Mouse (Mus musculus): ENCODE measurements around the gene Wbp1l.

The Wbp1l gene

GRCm38 (mm10) chr19:46658851-46659250 lies 60.0 kb downstream of the Wbp1l start:
- no peak for ATAC-seq (ENCODE audit: low TSS enrichment)

GRCm38 (mm10) chr19:46661511-46661910 lies 62.6 kb downstream of the Wbp1l start:
- no peak for ATAC-seq (ENCODE audit: low TSS enrichment)

GRCm38 (mm10) chr19:46662214-46662613 lies 63.3 kb downstream of the Wbp1l start:
- ATAC-seq (ENCODE audit: low TSS enrichment): no peak

DNA sequence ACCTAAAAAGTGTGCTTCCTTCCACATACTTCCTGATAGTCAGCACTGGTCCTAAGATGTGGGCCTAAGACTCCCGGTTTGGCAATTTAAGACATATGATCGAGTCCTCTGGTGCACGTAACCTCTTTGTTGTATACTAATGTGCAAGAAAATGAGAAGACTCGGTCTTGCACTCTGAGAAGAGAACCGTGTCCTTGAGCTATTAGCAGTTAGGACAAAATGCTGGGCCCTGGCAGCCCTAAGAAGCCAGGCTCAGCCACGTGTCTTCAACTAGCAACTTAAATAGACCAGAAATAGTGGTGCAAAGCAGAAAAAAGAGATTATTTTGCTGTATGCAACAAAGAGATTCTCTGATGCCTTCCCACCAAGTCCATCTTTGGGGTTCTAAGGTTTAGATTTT lies 63.9 kb downstream of the Wbp1l start:
- ATAC-seq (ENCODE audit: low TSS enrichment): no peak

DNA sequence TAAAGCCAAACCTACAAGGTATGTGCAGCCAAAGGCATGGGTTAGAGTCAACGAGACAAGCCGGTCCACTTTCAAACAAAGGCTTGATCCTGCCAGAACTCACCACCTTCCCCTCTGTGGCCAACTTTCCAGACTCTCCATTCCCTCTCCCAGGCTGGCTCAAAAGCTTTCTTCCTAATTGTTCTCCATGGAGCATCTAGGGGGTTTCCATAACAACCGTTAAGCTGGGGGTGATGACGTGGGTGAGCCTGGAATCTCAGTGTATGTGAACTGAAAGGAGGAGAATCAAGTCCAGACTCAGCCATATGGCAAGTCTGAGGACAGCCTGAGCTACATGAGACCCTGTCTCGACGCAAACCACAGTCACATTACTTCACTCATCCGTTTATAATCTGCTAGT lies 66.6 kb downstream of the Wbp1l start:
- ATAC-seq (ENCODE audit: low TSS enrichment): peak; percentile 82

GRCm38 (mm10) chr19:46667300-46667699 lies 68.4 kb downstream of the Wbp1l start:
- ATAC-seq (ENCODE audit: low TSS enrichment): no peak

- no peak for ATAC-seq (ENCODE audit: low TSS enrichment)
Measured at GRCm38 (mm10) chr19:46668263-46668662, 69.4 kb downstream of the Wbp1l start.

GRCm38 (mm10) chr19:46669802-46670201 lies 70.9 kb downstream of the Wbp1l start:
- no peak for ATAC-seq (ENCODE audit: low TSS enrichment)

DNA sequence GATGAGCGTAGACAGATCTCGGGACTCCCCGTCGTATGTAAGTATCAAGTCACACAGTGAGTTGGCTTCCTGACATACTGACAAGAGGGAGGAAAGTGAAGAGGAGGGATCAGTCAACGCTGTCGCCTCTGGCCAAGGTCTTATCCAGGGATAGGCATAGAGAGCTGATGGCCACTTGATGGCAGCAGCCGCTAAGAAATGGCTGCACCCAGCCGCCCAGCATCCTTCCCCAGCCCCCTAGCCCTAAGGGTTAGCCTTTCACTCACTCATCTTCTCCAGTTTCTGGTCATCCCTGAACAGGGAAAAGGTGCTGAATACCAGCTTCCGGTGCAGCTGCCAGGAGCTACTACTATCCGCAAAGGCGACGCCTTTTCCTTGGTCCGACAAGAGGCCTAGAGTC lies 71.8 kb downstream of the Wbp1l start:
- ATAC-seq (ENCODE audit: low TSS enrichment): peak; percentile 89; the same call in 1 of the 2 replicates

DNA sequence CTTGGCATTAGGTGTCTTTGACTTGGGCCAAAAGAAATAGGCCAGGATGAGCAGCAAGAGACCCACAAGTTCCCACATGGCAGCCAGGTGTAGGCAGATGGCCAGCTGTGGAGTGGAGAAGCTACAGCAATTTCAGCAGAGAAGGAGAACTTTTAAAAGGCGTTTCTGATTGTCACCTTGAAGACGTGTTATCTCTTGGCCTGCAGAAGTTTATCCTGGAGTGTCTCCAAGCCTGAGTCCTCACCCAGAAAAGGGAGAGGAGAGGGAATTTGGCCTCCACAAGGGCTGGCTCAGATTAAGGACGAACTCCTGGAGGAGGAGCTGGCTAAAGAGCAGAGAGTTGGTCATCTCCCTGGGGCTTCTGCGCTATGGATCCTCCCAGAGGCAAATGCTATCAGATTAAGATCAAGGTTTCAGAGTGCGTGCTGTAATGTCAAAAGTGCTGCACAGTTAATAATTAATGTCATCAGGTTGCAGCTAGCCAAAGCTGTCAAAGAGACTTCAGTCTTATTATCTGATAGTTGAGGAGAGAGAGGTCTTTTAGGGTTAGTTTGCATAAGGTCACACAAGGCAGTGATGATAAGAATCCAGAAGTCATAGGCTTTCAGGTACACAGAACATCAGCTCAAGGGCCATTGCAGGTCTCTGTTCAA lies 74.0 kb downstream of the Wbp1l start, which contains the start of gene Cyp17a1:
Gene Cyp17a1 (minus strand): TSS at position 407 of the 653 bp plus-strand sequence.
- no peak for ATAC-seq (ENCODE audit: low TSS enrichment)

- no peak for ATAC-seq (ENCODE audit: low TSS enrichment)
Measured at GRCm38 (mm10) chr19:46675641-46676040, 76.8 kb downstream of the Wbp1l start.

DNA sequence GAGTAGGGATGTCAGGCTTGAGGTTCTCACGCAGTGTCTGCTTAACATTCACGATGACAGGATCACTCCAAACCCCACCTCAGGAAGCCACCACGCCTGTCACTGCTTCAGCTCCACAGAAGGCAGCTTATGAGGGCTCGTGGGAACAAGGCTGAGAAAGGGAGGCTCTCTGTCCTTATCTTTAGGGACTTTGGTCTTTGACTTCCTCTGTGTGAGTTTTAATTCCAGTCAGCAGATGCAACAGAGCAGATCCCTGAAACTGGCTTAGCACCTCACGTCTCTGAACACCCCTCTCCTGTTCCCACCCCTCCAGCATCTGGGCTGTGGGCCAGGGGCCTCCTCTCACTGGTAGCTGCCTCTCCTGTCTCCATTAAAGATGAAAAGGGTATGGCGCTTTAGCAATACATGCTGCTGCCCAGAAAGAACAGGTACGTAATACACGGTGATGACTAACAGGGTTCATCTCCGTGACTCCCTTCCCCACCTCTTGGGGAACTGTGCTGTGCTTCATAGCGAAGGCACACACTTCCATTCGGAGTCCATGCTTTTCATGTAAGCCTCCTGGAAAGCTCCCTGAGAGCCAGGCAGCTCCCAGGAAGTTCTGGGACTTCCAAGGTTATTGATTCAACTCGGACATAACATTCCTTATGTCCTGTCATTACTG lies 81.0 kb downstream of the Wbp1l start:
- no peak for ATAC-seq (ENCODE audit: low TSS enrichment)

GRCm38 (mm10) chr19:46689460-46690372 lies 90.8 kb downstream of the Wbp1l start, which contains the start of gene Borcs7:
Gene Borcs7, plus strand, starts transcription at chr19:46689906.
- peak; percentile 99 for ATAC-seq (ENCODE audit: low TSS enrichment)

- ATAC-seq (ENCODE audit: low TSS enrichment): no peak
Measured at GRCm38 (mm10) chr19:46690387-46690786, 91.5 kb downstream of the Wbp1l start.

DNA sequence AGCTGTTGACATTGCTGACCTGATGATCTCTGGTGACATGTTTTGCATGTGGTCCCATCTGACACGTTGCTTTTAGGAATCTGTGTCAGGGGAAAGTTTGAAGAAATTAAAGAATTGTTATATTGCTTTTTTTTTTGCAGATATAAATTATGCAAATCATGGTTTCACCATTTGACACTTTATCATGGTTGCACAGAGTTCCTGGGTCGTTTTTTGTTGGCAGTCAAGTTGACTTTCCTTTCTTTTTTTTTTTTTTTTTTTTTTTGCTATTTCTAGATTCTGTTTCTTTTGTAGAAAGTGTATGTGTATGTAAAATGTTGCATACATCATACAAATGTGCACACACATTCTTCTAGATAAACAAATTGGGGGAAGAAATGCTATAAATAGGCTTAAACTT lies 92.2 kb downstream of the Wbp1l start:
- no peak for ATAC-seq (ENCODE audit: low TSS enrichment)

DNA sequence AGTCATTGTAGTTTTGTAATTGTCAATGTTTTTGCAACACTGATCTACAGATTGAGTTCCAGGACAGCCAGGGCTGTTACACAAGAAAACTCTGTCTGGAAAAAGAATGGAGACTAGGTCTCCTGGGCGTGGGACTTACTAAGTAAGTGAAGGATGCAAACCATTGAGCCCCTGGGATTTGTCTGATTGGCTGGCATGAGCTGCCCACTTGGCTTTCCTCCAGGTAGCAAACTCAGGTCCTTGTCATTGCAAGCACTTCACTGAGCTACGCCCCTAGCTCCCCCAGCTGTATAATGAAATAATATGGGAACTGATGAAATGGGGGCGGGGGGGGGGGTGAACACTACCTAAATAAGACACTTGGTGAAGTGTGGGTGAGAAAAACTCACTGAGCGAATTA lies 94.3 kb downstream of the Wbp1l start:
- ATAC-seq (ENCODE audit: low TSS enrichment): no peak

DNA sequence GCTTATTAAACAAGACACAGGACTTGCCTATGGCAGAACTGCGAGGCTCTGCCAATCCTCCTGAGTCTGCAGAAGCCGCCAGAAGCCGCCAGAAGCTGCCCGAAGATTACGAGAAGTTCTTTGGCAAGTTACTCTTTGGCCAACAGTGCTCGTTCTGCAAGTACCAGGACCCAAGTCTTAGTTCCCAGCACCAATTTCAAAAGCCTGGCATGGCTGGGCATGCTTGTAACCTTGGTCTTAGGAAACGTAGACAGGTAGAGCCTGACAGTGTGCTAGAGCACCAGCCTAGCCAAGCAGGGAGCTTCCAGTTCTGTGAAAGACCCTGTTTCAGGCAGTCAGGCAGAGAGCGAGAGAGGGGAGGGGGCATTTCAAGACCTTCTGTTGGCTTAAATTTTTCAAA lies 97.6 kb downstream of the Wbp1l start:
- ATAC-seq (ENCODE audit: low TSS enrichment): no peak

GRCm38 (mm10) chr19:46696943-46697342 lies 98.1 kb downstream of the Wbp1l start:
- no peak for ATAC-seq (ENCODE audit: low TSS enrichment)

DNA sequence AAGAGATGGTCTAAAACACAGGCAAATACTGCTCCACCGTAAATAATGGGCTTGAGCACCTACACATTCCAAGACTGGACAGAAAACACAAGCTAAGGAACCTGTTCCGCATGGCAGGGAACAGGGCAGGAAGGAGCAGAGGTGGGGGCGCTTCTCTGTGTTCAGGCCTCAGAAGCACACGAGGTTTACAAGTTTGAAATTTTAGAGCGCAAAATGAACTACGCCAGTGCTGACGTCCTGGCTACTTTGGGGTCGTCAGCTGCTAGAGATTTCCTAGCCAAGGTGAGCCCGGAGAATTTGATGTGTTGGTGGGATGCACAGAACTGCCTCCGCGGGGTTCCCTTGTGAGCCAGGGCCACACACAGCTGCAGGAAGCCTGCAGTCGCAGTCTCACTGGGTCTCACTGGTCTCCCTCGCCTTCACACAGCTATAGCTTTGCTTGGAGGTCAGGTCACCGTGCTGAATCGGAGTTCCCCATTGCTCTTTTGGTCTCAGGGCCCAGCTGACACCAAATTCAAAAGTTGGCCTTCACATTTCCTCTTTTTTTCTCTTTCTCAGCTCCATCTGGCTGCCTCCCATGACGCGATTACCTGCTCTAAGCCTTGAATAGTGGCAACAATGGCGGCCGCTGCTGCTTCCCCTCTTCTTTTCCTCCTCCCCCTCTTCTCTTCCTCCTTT lies 99.1 kb downstream of the Wbp1l start:
- no peak for ATAC-seq (ENCODE audit: low TSS enrichment)

DNA sequence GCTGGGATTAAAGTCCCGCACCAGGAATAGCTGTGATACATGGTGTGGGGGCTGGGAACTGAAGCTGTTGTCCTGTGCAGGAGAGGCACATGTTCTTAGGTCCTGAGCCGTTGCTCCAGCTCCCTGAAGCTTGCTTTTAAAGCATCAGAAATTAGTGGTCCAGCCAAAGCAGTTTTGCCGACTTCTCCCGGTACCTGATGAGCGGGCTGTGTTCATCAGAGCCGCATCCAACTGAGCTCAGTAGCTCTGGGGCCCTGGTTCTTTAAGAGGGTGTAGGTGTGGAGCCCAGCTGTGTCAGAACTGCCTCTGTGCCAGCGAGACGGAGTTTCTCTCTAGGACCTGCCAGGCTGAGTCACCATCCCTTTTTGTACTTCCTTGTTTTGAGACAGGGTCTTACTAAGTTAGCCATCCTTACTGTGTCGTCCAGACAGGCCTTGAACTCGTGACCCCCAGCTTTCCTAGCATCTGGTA lies 100.2 kb downstream of the Wbp1l start:
- peak; percentile 96 for ATAC-seq (ENCODE audit: low TSS enrichment)

GRCm38 (mm10) chr19:46701156-46701555 lies 102.3 kb downstream of the Wbp1l start:
- ATAC-seq (ENCODE audit: low TSS enrichment): no peak
